Mouse (Mus musculus) spleen, postnatal 36 days (tissue): ENCODE data around the gene Rpap1.
"Not testable (repeated sequence)": the region's sequence is repeated elsewhere in the genome, so short reads cannot be mapped to it uniquely, and the experiment has no call there.

Experiments used
- DNase-seq, 2 experiments: peaks; one replicate each; pipeline ENCODE4 v3.0.0; 2022; ENCODE audit warnings: low spot score in 2 of 2, mixed read lengths in 1 of 2

The Rpap1 gene

DNA sequence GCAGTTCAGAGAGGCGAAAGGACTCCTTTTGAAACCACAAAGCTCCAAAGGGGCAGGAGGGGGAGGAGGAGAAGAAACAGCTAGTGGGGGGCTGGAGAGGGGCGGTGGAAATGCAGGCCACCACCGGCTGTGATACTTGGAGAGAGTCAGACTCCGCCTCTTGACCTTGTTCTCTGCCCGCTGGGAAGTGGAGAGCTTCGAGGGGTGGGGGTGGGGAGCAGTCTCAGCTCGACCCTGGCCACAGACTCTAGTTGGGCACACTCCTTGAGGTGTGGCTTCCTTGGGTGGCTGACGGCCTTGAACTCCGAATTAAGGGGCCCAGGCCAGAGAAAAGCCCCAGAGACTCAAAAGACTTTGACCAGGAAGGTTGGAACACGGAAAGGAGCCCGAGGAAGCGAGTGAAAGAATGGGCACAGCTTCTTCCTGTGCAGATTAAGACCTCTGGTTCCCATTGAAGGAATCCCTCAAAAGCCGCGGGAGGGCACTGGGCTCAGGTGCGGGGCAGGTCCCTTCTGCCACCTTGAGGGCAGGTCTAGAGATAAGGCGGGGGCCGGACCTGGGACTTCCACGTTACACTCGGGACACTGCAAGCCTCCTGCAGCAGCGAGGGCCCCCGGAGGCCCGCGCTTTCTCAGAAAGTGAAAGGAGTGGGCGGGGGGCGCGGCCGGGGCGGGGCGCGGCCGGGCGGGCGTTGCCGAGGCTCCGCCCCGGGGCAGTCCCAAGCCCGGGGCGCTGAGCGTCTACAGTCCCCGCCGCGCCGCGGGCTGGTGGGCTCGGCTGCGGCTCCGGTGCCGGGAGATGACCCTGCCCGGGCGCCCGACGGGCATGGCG, 45.5 kb downstream of the Rpap1 start, which contains the start of gene Itpka:
TSS of gene Itpka (plus strand) at position 757 of the 831 bp plus-strand sequence.
- DNase-seq = peak; percentile 66 to 72

DNA sequence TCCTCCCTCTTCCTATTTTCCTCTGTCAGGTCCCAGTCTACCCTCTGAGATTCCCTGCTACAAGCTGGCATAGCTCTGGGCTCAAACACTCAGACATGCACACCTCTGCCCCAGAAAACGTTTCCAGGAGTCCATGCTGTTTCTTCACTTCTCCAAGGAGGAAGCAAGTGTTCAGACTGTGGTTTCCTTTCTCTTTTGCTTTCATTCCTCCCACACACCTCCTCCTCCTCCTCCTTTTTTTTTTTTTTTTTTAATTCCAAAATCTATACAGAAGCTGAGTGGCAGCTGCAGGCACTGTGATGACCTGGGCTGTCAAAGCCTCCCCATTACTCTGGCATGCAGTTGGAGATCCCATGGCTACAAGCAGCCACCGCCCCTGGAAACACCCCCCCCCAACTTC, 46.8 kb downstream of the Rpap1 start:
- no peak for DNase-seq

DNA sequence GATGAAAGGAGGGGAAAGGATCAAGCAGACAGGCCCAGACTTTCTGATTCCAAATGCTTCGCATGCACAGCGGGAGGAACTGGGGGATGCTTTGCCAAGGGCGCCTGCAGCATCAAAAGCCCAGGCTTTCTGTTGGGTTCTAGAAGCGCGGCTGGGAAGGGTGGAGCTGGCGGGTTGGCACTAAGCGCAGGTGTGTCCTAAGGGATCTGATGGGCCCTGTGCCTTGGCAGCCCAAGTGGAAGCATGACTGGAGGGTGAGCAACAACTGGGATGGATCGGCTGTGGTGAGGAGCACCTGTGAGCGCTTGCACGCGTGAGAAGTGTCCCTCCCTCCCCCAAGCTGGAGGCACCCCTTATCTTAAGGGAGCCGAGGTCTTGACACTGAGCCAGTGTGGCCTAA, 50.2 kb downstream of the Rpap1 start:
- DNase-seq = no peak

DNA sequence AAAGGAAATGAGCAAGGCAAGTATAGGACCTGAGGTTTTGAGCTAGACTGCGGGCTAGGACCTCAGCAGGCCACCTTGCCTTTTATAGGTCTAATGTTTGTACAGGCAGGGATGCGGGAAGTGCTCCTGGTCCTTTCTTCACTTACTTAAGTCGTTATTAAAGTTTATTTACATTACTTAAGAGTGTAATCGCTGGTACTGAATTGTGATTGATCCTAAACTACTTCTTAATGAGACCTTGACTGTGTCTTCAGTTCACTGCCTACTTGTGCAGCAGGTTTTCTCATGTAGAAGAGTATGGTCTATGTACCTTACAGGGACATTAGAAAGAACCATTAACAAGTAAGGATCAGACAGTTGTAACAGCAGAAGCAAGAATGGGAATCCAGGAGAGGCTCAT, 56.6 kb downstream of the Rpap1 start:
- DNase-seq = no peak

DNA sequence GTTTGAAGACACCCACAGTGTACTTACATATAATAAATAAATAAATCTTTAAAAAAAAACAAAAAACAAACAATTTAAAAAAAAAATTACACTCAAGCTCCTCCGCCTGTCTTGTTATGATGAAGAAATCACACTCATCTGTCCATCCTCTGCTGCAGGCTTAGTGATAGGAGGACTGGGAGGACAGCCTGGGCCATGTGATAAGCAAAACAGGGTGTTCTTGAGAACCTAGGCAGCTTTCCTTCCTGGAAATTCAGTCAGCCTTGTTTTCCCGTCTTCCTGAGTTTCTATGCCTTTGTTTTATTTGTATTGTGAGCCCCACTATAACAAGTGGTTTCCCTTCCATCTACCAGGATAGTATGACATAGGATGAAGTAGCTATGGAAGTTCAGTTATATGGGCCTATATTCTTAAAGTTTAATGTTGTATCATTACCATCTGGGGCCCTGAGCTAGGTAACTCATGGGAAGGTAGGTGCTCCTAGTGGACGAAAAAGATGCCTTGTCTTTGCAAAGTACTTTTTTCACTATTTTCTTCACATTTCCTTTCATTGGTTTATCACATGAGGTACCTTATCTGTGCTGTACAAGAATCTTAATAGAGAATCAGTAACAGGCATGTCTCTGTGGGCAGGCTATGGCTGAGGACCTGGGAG, 59.4 kb downstream of the Rpap1 start:
- no peak for DNase-seq

DNA sequence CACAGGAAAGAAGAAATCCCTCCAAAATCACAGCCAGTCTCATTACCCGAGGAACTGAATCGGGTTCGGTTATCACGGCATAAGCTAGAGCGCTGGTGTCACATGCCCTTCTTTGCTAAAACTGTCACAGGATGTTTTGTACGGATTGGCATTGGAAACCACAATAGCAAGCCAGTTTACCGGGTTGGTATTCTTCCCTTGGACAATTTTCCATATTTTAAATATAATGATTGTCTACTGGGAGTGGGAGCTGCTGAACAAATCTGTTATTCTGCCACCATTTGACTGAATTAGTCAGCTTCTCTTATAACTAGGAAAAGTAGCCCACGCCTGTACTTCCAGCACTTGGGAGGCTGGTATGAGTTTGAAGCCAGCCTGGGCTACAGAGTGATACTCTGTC, 66.3 kb downstream of the Rpap1 start:
- no peak for DNase-seq

DNA sequence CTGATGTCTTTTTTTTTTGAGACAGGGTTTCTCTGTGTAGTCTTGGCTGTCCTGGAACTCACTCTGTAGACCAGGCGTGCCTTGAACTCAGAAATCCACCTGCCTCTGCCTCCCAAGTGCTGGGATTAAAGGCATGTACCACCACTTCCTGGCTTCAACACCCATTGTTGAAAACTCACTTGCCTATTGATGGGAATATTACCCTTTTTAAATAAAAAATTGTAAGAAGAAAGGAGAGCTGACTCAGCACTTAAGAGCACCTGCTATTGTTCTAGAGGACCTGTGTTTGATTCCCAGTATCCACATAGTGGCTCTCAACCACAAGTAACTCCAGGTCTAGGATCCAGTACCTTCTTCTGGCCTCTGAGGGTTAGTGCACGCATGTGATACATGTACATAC, 71.5 kb downstream of the Rpap1 start:
- not testable (repeated sequence) for DNase-seq
